Mouse (Mus musculus) heart, postnatal 0 days (tissue): ENCODE data around the gene 6030408B16Rik.
A peak's percentile ranks its signal among the peaks of the same experiment; 100 is the strongest.

Experiments
- CTCF ChIP-seq: IDR thresholded peaks from 2 replicates; pipeline ENCODE4 v1.5.1; 2016; ENCODE audit warnings: antibody characterized with exemption, control low read depth, low read depth
- EP300 ChIP-seq: IDR thresholded peaks from 2 replicates; pipeline ENCODE4 v1.6.1; 2016; ENCODE audit warnings: antibody characterized with exemption, low read depth

DNA sequence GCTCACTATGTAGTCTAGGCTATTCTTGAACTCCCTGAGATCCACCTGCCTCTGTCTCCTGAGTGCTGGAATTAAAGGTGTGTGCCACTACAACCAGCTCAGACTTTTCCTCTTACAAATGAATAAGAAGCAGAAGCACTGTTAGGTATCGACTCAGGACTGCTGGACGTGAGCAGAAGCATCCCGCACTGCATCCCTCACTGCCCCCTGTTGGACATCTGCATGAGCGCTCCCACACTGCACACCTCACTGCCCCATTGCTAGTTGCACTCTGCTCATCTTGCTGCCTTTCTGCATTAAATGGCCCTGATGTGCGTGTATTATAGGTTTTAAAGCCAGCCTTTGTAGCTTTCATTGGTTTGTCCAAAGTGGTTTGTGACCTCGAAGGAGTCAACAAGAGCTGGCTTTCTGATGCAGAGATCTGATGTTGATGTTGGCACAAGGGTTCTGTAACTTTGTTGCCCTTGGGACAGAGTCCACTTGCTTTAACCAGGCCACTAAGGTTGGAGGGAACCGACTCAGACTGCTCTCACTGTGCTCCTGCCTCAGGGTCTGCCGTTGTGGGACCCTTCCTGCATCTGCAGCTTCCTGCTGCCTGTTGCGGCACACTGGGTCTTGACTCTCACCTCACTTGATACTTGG is 6.8 kb upstream of the 6030408B16Rik start:
- TF ChIP-seq CTCF (peak; percentile 58), EP300 (no peak)
